Mouse (Mus musculus) hindbrain, embryonic 16.5 days (tissue): ENCODE measurements around the gene Tead3. TPM values are rescaled to one million over a fixed set of nuclear protein-coding genes. Genes with fewer than 3 reads are reported as not detected.
A peak's percentile ranks its signal among the peaks of the same experiment; 100 is the strongest.
"Not testable (repeated sequence)": the region's sequence is repeated elsewhere in the genome, so short reads cannot be mapped to it uniquely, and the experiment has no call there.

Source experiments
- ATAC-seq: fragments of 200-750 bp; cut with Nextera tagmentation; 2 replicates; pipeline ENCODE4 v1.8.0; 2017; ENCODE audit warnings: moderate TSS enrichment, moderate library complexity
- H3K27ac ChIP-seq: fragments of 300-500 bp; sonication (generic); 2 replicates; pipeline ENCODE4 v1.5.1; 2014; ENCODE audit warnings: low read depth, mild to moderate bottlenecking, control low read depth, low read length, moderate library complexity
- H3K27me3 ChIP-seq: fragments of 300-500 bp; sonication (generic); replicated peaks from 2 replicates; pipeline ENCODE4 v1.6.1; 2014; ENCODE audit warnings: low read length; ENCODE audit not compliant: control insufficient read depth, insufficient read depth
- H3K36me3 ChIP-seq: fragments of 300-500 bp; sonication (generic); 2 replicates; pipeline ENCODE4 v1.6.1; 2014; ENCODE audit warnings: mild to moderate bottlenecking, low read length, moderate library complexity, mixed read lengths; ENCODE audit not compliant: control insufficient read depth, insufficient read depth
- H3K4me1 ChIP-seq: fragments of 300-500 bp; sonication (generic); 2 replicates; pipeline ENCODE4 v1.6.1; 2014; ENCODE audit warnings: low read depth, low read length; ENCODE audit not compliant: control insufficient read depth, insufficient read depth
- H3K4me2 ChIP-seq: fragments of 300-500 bp; sonication (generic); 2 replicates; pipeline ENCODE4 v1.6.1; 2014; ENCODE audit warnings: mild to moderate bottlenecking, low read length, control low read depth, moderate library complexity
- H3K4me3 ChIP-seq: fragments of 300-500 bp; sonication (generic); 2 replicates; pipeline ENCODE4 v1.5.1; 2014; ENCODE audit warnings: mild to moderate bottlenecking, low read length, control low read depth, moderate library complexity
- H3K9ac ChIP-seq: fragments of 300-500 bp; sonication (generic); 2 replicates; pipeline ENCODE4 v1.6.1; 2014; ENCODE audit warnings: low read depth, mild to moderate bottlenecking, control low read depth, low read length, moderate library complexity
- H3K9me3 ChIP-seq: fragments of 300-500 bp; sonication (generic); 2 replicates; pipeline ENCODE4 v1.6.1; 2014; ENCODE audit warnings: mild to moderate bottlenecking, low read length, moderate library complexity; ENCODE audit not compliant: control insufficient read depth
- WGBS: fragments of 180-500 bp; shearing (Covaris S2); extraction: QIAGEN DNeasy Blood & Tissue Kit; methylation state at CpG from one replicate; pipeline ENCODE4 v1.1.7; 2014; 5-methylcytosine and 5-hydroxymethylcytosine counted together
- polyA plus RNA-seq: library from polyadenylated mRNA; unstranded; fragments of >200 nt; fragmentation: Nextera tagmentation; extraction: Ambion mirVana; gene quantifications from 2 replicates; pipeline ENCODE4 v1.2.1, GENCODE M21; 2015

The Tead3 gene
- polyA plus RNA-seq, 1 experiment from 2014 or later, result 1.4 TPM

DNA sequence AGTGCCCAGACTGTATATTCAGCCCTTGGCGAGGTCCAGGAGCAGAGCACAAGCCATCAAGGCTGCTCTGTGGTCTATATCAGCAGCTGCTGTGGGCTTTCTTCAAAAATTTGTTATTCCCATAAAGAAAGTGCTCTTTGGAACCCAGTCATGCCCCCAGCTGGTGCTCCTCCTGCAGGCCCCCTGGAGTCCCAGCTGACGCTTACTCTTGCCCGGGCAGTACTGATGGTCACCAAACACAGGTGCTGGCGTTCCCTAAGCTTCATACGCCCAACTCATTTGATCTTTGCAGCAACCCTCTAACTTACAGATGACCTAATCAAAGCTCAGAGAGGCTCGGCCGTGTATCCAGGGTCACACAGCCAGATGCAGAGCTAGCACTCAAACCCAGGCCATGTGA lies 13.1 kb downstream of the Tead3 start:
- Histone ChIP-seq H3K9me3 (no peaks in the 10 kb centered on the region), H3K36me3 (no peaks in the 10 kb centered on the region), H3K4me1 (peaks cover 9% of the 10 kb centered on the region), H3K27me3 (no peaks in the 10 kb centered on the region), H3K4me3 (no peak overlapping the region), H3K27ac (no peak overlapping the region), H3K4me2 (no peak overlapping the region), H3K9ac (no peak overlapping the region)
- 89% methylated on average over 7 of the region's 7 CpGs for WGBS
- no peak for ATAC-seq

DNA sequence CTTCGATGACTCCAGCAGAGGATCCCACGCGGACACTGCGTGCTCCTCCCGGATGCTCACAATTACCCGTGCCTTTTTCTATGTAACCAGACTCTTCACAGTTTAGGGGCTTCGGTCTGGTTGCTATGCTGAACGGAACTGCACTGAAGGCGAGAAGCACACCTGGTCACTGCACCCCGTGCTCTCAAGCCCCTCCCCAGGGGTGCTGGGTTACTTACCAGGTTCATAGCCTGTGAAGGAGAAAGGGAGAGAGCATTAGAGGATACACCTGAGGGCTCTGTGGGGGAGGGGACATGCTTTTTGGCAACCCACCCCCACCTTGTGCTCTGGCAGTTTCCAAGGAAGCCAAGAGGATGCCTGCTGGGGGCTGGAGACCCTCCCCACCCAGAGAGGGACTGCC lies 15.3 kb downstream of the Tead3 start:
- H3K36me3 ChIP-seq, result peaks cover 9% of the 10 kb centered on the region
- no peak overlapping the region for H3K4me3 ChIP-seq
- no peak for ATAC-seq
- H3K9ac ChIP-seq, result no peak overlapping the region
- no peak overlapping the region for H3K4me2 ChIP-seq
- H3K9me3 ChIP-seq, result no peaks in the 10 kb centered on the region
- WGBS, result 74% methylated on average over 10 of the region's 10 CpGs
- no peaks in the 10 kb centered on the region for H3K27me3 ChIP-seq
- no peak overlapping the region for H3K27ac ChIP-seq
- H3K4me1 ChIP-seq, result no peaks in the 10 kb centered on the region

DNA sequence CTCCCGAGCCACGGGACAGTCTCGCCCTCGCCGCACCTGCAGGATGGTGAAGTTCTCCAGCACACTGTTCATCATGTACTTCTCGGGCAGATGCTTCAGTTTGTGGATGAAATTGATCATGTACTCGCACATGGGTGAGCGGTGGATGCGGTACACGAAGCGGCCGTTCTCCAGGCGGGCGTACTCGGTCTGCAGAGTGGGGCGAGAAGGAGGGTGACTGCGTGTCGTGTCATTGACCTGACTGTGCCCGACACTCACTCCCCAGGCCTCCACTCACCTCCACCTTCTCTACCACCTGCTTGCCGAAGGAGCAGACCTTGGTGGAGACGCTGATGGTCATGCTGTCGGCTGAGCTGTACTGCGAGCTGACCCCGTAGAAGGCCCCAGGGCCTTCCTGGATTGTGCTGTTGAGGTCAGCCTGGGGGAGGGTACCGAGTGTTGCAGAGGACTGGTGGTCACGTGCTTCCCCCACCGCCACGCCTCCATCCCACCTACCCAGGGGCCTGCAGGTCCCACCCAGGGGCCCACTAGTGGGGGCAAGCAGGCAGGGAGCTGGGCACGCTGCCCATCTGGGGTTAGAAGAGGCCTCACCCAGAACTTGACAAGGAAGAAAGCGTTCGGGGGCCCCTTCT lies 17.6 kb downstream of the Tead3 start:
- no peak overlapping the region; the same call in 1 of the 2 replicates for H3K4me2 ChIP-seq
- H3K9ac ChIP-seq, result no peak overlapping the region
- no peak overlapping the region for H3K4me3 ChIP-seq
- no peaks in the 10 kb centered on the region for H3K27me3 ChIP-seq
- peaks cover 9% of the 10 kb centered on the region for H3K36me3 ChIP-seq
- no peak for ATAC-seq
- no peak overlapping the region for H3K27ac ChIP-seq
- H3K9me3 ChIP-seq, result no peaks in the 10 kb centered on the region
- peaks cover 10% of the 10 kb centered on the region for H3K4me1 ChIP-seq
- WGBS, result 64% methylated on average over 30 of the region's 31 CpGs

DNA sequence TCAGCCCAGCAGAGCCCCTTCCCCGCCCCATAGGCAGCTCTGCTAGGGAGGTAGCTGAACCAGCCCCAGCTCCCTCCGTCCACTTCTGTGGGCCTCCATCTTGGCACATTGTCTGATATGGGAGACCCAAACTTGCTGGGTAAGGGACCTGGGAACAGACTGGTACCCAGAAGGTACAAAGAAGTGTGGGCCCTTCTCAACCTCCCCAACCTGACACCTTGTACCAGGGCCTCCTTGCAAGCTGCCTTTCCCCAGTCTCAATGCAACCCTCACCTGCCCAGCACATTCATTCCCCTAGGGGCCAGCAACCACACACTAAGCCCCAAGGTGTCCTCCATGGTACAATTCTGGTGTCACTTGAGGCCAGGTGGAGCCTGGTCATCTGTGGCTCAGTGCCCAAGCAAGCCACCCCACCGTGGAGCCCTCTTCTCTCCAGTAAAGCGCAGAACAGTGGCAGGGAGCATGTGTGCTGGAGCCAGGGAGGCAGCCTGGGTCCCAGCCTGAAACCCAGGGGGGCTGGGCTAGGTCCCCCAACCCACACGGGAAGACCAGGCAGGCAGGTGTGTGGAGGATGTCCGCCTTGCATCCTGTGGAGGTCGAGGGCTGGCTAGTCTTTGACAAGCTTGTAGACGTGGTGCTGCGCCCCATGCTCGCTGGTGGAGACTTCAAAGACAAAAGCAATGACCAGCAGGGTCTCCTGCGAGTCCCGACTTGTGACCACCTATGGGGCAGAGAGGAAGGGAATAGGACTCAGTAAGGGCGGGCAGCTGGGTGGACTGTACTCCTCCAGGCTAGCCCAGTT lies 18.3 kb downstream of the Tead3 start:
- peaks cover 9% of the 10 kb centered on the region for H3K36me3 ChIP-seq
- no peak overlapping the region for H3K27ac ChIP-seq
- 43% methylated on average over 13 of the region's 13 CpGs for WGBS
- no peak overlapping the region for H3K4me2 ChIP-seq
- H3K27me3 ChIP-seq, result no peaks in the 10 kb centered on the region
- no peaks in the 10 kb centered on the region for H3K9me3 ChIP-seq
- ATAC-seq, result no peak
- H3K4me3 ChIP-seq, result no peak overlapping the region
- H3K4me1 ChIP-seq, result peaks cover 16% of the 10 kb centered on the region
- H3K9ac ChIP-seq, result no peak overlapping the region

DNA sequence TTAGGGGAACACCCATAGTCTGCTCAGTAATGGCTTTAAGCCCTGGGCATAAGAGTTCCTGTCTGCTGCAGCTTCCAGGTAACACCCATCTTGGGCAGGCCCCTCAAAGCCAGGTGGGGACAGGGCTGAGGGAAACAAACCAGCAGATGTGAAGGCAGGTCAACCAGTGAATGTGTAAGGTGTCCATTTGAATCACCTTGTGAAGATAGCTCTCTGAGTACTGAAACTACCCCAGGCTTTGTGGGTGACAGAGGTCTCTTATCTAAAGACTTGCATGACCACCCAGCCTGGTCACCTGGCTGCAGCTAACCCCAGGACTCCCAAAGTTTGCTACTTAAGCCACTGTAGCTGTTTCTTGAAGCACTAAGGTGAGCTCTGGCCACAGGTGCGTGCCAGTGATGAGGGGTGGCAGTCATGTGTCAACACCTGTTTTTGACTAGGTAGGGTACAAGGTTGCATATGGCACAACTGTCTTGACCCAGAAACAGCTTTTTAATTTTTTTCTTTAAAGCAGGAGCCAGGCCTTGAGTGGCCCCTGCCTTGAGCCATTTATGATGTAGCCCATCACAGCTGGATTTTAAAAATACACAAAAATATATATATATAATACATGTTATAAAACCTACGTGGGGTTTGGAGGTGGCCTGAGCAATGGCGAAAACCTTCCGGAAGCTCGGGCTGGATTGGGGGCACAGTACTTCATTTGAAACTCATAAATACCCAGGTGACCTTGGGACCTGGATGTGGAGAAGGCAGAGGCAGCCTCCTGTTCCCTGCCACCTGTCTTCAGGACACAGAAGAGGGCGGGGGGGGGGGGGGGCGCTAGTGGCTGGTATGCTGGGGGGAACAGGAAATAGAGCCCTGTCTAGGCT lies 19.1 kb downstream of the Tead3 start:
- no peak for ATAC-seq
- Histone ChIP-seq H3K9me3 (no peaks in the 10 kb centered on the region), H3K4me1 (peaks cover 16% of the 10 kb centered on the region), H3K27ac (no peak overlapping the region), H3K4me2 (no peak overlapping the region), H3K36me3 (peaks cover 9% of the 10 kb centered on the region), H3K9ac (no peak overlapping the region), H3K4me3 (no peak overlapping the region), H3K27me3 (no peaks in the 10 kb centered on the region)
- 52% methylated on average over 5 of the region's 7 CpGs for WGBS

DNA sequence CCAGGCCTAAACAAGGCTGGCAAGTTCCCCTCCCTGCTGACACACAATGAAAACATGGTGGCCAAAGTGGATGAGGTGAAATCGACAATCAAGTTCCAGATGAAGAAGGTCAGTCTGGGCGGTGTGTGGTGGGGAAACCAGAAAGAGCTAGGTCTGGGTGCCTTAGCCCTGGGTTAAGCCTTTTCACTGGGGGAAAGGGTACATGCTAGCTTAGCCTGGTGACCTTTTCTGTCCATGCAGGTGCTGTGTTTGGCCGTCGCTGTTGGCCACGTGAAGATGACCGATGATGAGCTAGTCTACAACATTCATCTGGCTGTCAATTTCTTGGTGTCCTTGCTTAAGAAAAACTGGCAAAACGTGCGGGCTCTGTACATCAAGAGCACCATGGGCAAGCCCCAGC lies 20.0 kb downstream of the Tead3 start:
- 59% methylated on average over 6 of the region's 8 CpGs for WGBS
- peaks cover 16% of the 10 kb centered on the region for H3K4me1 ChIP-seq
- not testable (repeated sequence) for ATAC-seq, H3K9me3 ChIP-seq, H3K27me3 ChIP-seq, H3K27ac ChIP-seq, H3K9ac ChIP-seq, H3K4me3 ChIP-seq, H3K4me2 ChIP-seq, H3K36me3 ChIP-seq

DNA sequence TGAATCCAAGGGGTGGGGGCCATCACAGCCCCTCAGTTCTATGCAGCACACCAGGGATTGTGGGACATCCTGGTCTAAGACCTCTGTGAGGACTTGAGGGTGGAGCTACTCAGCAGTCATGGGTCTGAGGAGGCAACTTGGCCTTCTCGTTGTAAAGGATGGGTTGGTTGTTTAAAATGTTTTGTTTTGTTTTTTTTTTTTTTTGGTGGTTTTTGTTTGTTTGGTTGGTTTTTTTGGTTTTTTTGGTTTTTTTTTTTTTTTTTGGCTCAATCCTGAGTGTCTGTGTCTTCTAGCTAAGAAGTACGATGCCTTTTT lies 20.4 kb downstream of the Tead3 start:
- no peaks in the 10 kb centered on the region for H3K27me3 ChIP-seq
- H3K4me2 ChIP-seq, result peak overlapping the region; percentile 89
- H3K9me3 ChIP-seq, result no peaks in the 10 kb centered on the region
- peaks cover 9% of the 10 kb centered on the region for H3K36me3 ChIP-seq
- 59% methylated on average over 2 of the region's 2 CpGs for WGBS
- peak overlapping the region; percentile 95 for H3K9ac ChIP-seq
- H3K27ac ChIP-seq, result no peak overlapping the region
- peaks cover 16% of the 10 kb centered on the region for H3K4me1 ChIP-seq
- ATAC-seq, result no peak
- peak overlapping the region; percentile 68 for H3K4me3 ChIP-seq

DNA sequence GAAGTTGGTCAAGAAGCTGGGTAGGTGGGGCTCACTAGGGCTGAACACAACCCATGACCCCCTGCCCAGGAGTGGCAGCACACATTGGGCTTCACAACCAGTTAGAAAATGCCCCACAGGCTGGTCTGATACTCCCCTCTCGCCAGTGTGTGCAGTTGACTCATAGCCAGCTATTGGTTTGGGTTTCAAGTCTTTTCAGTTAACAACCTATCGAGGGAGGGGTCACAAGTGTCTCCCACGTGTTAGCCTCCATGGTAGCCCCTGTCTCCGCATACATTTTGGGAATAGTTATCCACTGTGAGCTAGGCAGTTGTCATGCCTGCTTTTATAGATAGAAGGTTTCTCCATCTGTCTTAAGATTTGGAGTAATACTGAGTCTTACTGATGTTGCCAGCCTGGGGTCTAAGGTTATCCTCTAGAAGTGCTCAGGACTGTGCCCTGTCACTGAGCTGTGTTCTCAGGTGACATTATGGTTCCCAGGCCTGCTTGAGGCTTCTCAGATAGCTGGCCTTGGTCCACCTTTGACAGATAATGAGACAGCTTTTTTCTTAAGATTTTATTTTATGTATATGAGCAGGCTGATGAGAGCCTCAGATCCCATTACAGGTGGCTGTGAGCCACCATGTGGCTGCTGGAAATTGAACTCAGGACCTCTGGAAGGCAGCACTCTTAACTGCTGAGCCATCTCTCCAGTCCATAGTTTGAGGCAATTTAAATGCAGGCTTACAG lies 20.9 kb downstream of the Tead3 start:
- Histone ChIP-seq H3K4me1 (peaks cover 16% of the 10 kb centered on the region), H3K36me3 (peaks cover 9% of the 10 kb centered on the region), H3K9ac (peak overlapping the region; percentile 95), H3K4me3 (peak overlapping the region; percentile 68), H3K9me3 (no peaks in the 10 kb centered on the region), H3K27ac (no peak overlapping the region), H3K4me2 (peak overlapping the region; percentile 89), H3K27me3 (no peaks in the 10 kb centered on the region)
- ATAC-seq, result no peak
- WGBS, result 10% methylated on average over 4 of the region's 4 CpGs
